Mouse (Mus musculus) testis, adult 2 months (tissue): Measurements from ENCODE around the gene Reep3. TPM values are rescaled to one million over a fixed set of nuclear protein-coding genes. Genes with fewer than 3 reads are reported as not detected.
A peak's percentile ranks its signal among the peaks of the same experiment; 100 is the strongest.

Experiments
- H3K27ac ChIP-seq: fragments of 200-500 bp; 2 replicates; pipeline ENCODE4 v1.5.1; 2012; ENCODE audit warnings: low read depth, low read length; ENCODE audit not compliant: control insufficient read depth, insufficient read depth
- H3K27me3 ChIP-seq: fragments of 200-500 bp; 2 replicates; pipeline ENCODE4 v1.6.1; 2012; ENCODE audit warnings: mild to moderate bottlenecking, low read length, moderate library complexity; ENCODE audit not compliant: control insufficient read depth, insufficient read depth
- H3K36me3 ChIP-seq: fragments of 200-500 bp; 2 replicates; pipeline ENCODE4 v1.6.1; 2012; ENCODE audit warnings: mild to moderate bottlenecking, low read length; ENCODE audit not compliant: control insufficient read depth, insufficient read depth
- H3K4me1 ChIP-seq: fragments of 200-500 bp; 2 replicates; pipeline ENCODE4 v1.6.1; 2012; ENCODE audit warnings: low read length; ENCODE audit not compliant: control insufficient read depth, insufficient read depth
- H3K4me3 ChIP-seq: fragments of 200-500 bp; 2 replicates; pipeline ENCODE4 v1.5.1; 2012; ENCODE audit warnings: low read depth, mild to moderate bottlenecking, low read length, moderate library complexity, mixed read lengths; ENCODE audit not compliant: control insufficient read depth
- CTCF ChIP-seq: fragments of 200-500 bp; IDR thresholded peaks from 2 replicates; pipeline ENCODE4 v1.5.1; 2012; ENCODE audit warnings: low read depth, mild to moderate bottlenecking, inconsistent platforms, low read length, moderate library complexity; ENCODE audit not compliant: control insufficient read depth, insufficient read depth, insufficient replicate concordance
- POLR2A ChIP-seq: fragments of 200-500 bp; IDR thresholded peaks from 2 replicates; pipeline ENCODE4 v1.6.1; 2012; ENCODE audit warnings: low read depth, mild to moderate bottlenecking, inconsistent platforms, low read length, moderate library complexity; ENCODE audit not compliant: control insufficient read depth
- polyA plus RNA-seq: library from polyadenylated mRNA; depleted of rRNA; stranded (reverse); fragments of >200 nt; gene quantifications from 2 replicates; pipeline ENCODE4 v1.2.3, GENCODE M21; 2012

Gene Reep3
- polyA plus RNA-seq, 1 experiment: 2.3 TPM

- no peak overlapping the region for H3K4me3 ChIP-seq
- no peaks in the 10 kb centered on the region for H3K36me3 ChIP-seq
- H3K4me1 ChIP-seq: no peaks in the 10 kb centered on the region
- no peaks in the 10 kb centered on the region for H3K27me3 ChIP-seq
- TF ChIP-seq POLR2A (no peak), CTCF (no peak)
- no peak overlapping the region for H3K27ac ChIP-seq
Measured at GRCm38 (mm10) chr10:67036542-67036941, 60.2 kb downstream of the Reep3 start.

GRCm38 (mm10) chr10:67036141-67036540 lies 60.6 kb downstream of the Reep3 start:
- Histone ChIP-seq H3K36me3 (no peaks in the 10 kb centered on the region), H3K4me3 (no peak overlapping the region), H3K27me3 (no peaks in the 10 kb centered on the region), H3K27ac (no peak overlapping the region), H3K4me1 (no peaks in the 10 kb centered on the region)
- TF ChIP-seq CTCF: no peak
- no peak for TF ChIP-seq POLR2A

- H3K4me3 ChIP-seq: no peak overlapping the region
- no peaks in the 10 kb centered on the region for H3K36me3 ChIP-seq
- H3K27me3 ChIP-seq: no peaks in the 10 kb centered on the region
- H3K27ac ChIP-seq: no peak overlapping the region
- peaks cover 3% of the 10 kb centered on the region for H3K4me1 ChIP-seq
- TF ChIP-seq POLR2A (no peak), CTCF (no peak)
Measured at GRCm38 (mm10) chr10:67031186-67031585, 65.6 kb downstream of the Reep3 start.

- TF ChIP-seq CTCF (no peak), POLR2A (no peak)
- no peak overlapping the region for H3K27ac ChIP-seq
- H3K27me3 ChIP-seq: no peaks in the 10 kb centered on the region
- no peak overlapping the region for H3K4me3 ChIP-seq
- H3K36me3 ChIP-seq: no peaks in the 10 kb centered on the region
- H3K4me1 ChIP-seq: peaks cover 3% of the 10 kb centered on the region
Measured at GRCm38 (mm10) chr10:67029297-67029696, 67.4 kb downstream of the Reep3 start.

- no peak overlapping the region for H3K4me3 ChIP-seq
- H3K4me1 ChIP-seq: peaks cover 3% of the 10 kb centered on the region
- H3K27ac ChIP-seq: no peak overlapping the region; the same call in 1 of the 2 replicates
- H3K36me3 ChIP-seq: no peaks in the 10 kb centered on the region
- no peak for TF ChIP-seq CTCF
- no peak for TF ChIP-seq POLR2A
- no peaks in the 10 kb centered on the region for H3K27me3 ChIP-seq
Measured at GRCm38 (mm10) chr10:67026375-67026774, 70.4 kb downstream of the Reep3 start.

GRCm38 (mm10) chr10:67025573-67026236 lies 71.0 kb downstream of the Reep3 start:
- Histone ChIP-seq H3K4me3 (no peak overlapping the region), H3K36me3 (no peaks in the 10 kb centered on the region), H3K27ac (peak overlapping the region; percentile 44), H3K4me1 (peaks cover 3% of the 10 kb centered on the region), H3K27me3 (no peaks in the 10 kb centered on the region)
- TF ChIP-seq POLR2A: no peak

- no peak overlapping the region for H3K4me3 ChIP-seq
- H3K27ac ChIP-seq: no peak overlapping the region
- TF ChIP-seq CTCF: no peak
- TF ChIP-seq POLR2A: no peak
- H3K4me1 ChIP-seq: peaks cover 3% of the 10 kb centered on the region
- H3K36me3 ChIP-seq: no peaks in the 10 kb centered on the region
- no peaks in the 10 kb centered on the region for H3K27me3 ChIP-seq
Measured at GRCm38 (mm10) chr10:67024391-67024790, 72.4 kb downstream of the Reep3 start.

GRCm38 (mm10) chr10:67023092-67023491 lies 73.7 kb downstream of the Reep3 start:
- no peaks in the 10 kb centered on the region for H3K36me3 ChIP-seq
- no peak overlapping the region for H3K4me3 ChIP-seq
- H3K4me1 ChIP-seq: no peaks in the 10 kb centered on the region; the same call in 1 of the 2 replicates
- no peak overlapping the region for H3K27ac ChIP-seq
- no peaks in the 10 kb centered on the region for H3K27me3 ChIP-seq
- TF ChIP-seq POLR2A: no peak
- no peak for TF ChIP-seq CTCF
